Mouse (Mus musculus) neural tube, embryonic 15.5 days (tissue): Measurements from ENCODE around the gene Henmt1. TPM values are rescaled to one million over a fixed set of nuclear protein-coding genes. Genes with fewer than 3 reads are reported as not detected.
A peak's percentile ranks its signal among the peaks of the same experiment; 100 is the strongest.

Experiments
- ATAC-seq: fragments of 200-750 bp; cut with Nextera tagmentation; 2 replicates; pipeline ENCODE4 v1.8.0; 2017; ENCODE audit warnings: mild to moderate bottlenecking, moderate TSS enrichment, moderate library complexity; ENCODE audit not compliant: low FRiP score
- H3K27ac ChIP-seq: fragments of 300-500 bp; sonication (generic); replicated peaks from 2 replicates; pipeline ENCODE4 v1.5.1; 2015; ENCODE audit warnings: mild to moderate bottlenecking, inconsistent platforms
- H3K27me3 ChIP-seq: fragments of 300-500 bp; sonication (generic); replicated peaks from 2 replicates; pipeline ENCODE4 v1.6.1; 2015; ENCODE audit warnings: inconsistent platforms
- H3K36me3 ChIP-seq: fragments of 300-500 bp; sonication (generic); 2 replicates; pipeline ENCODE4 v1.6.1; 2015; ENCODE audit warnings: inconsistent platforms
- H3K4me1 ChIP-seq: fragments of 300-500 bp; sonication (generic); 2 replicates; pipeline ENCODE4 v1.6.1; 2015; ENCODE audit warnings: inconsistent platforms
- H3K4me2 ChIP-seq: fragments of 300-500 bp; sonication (generic); 2 replicates; pipeline ENCODE4 v1.6.1; 2015; ENCODE audit warnings: inconsistent platforms, mild to moderate bottlenecking, moderate library complexity
- H3K4me3 ChIP-seq: fragments of 300-500 bp; sonication (generic); replicated peaks from 2 replicates; pipeline ENCODE4 v1.5.1; 2015; ENCODE audit warnings: mild to moderate bottlenecking, inconsistent platforms
- H3K9ac ChIP-seq: fragments of 300-500 bp; sonication (generic); replicated peaks from 2 replicates; pipeline ENCODE4 v1.6.1; 2015; ENCODE audit warnings: mild to moderate bottlenecking, inconsistent platforms
- H3K9me3 ChIP-seq: fragments of 300-500 bp; sonication (generic); replicated peaks from 2 replicates; pipeline ENCODE4 v1.6.1; 2016; ENCODE audit warnings: inconsistent platforms
- WGBS: fragments of 180-500 bp; shearing (Covaris S2); methylation state at CpG from one replicate; pipeline ENCODE4 v1.1.7; 2015; ENCODE audit warnings: mixed read lengths; 5-methylcytosine and 5-hydroxymethylcytosine counted together
- polyA plus RNA-seq: library from polyadenylated mRNA; unstranded; fragments of >200 nt; fragmentation: Nextera tagmentation; extraction: Ambion mirVana; gene quantifications from 2 replicates; pipeline ENCODE4 v1.2.1, GENCODE M21; 2015

Henmt1 gene
- polyA plus RNA-seq, 1 experiment from 2014 or later = 2.3 TPM

GRCm38 (mm10) chr3:108974920-108975485 is 35.3 kb downstream of the Henmt1 start:
- H3K4me3 ChIP-seq = no peak overlapping the region
- H3K4me2 ChIP-seq = no peak overlapping the region
- no peak overlapping the region for H3K27ac ChIP-seq
- ATAC-seq = no peak
- no peaks in the 10 kb centered on the region for H3K9me3 ChIP-seq
- H3K4me1 ChIP-seq = no peaks in the 10 kb centered on the region
- H3K36me3 ChIP-seq = peaks cover 43% of the 10 kb centered on the region
- H3K9ac ChIP-seq = no peak overlapping the region
- H3K27me3 ChIP-seq = no peaks in the 10 kb centered on the region
- WGBS = 90% methylated on average over 15 of the region's 15 CpGs

DNA sequence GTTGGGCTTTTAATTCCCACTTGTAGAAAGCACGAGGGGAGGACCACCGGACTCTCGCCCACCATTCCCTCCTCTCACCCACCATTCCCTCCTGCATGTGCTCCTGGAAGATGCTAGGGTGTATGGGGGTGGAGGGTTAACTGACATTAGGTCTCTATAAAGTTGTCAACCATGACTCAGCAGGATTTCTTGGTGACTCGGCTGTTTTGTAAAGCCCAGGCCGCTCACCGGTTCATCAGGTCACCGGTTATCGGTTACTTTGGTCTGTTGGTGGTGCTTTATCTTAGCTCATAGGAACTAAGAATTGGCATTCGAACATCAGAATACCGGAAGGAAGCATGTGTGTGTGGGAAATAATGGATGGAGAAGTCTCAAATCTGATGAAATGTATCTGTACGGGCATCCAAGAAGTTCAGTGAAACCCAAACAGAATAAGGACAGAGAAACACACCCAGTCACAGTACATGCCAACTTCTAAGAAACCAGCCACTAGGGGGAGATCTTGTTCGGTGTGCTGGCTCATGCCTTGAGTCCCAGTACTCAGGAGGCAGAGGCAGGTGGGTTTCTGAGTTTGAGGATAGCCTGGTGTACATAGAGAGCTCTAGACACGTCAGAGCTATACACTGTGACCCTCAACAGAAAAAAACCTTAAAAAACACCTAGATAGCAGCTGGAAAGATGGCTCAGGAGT is 37.8 kb downstream of the Henmt1 start:
- no peak overlapping the region for H3K4me2 ChIP-seq
- H3K9ac ChIP-seq = no peak overlapping the region
- no peaks in the 10 kb centered on the region for H3K4me1 ChIP-seq
- H3K36me3 ChIP-seq = peaks cover 50% of the 10 kb centered on the region
- no peaks in the 10 kb centered on the region for H3K9me3 ChIP-seq
- no peak overlapping the region for H3K27ac ChIP-seq
- no peak for ATAC-seq
- WGBS = 96% methylated on average over 13 of the region's 13 CpGs
- no peak overlapping the region for H3K4me3 ChIP-seq
- H3K27me3 ChIP-seq = no peaks in the 10 kb centered on the region

DNA sequence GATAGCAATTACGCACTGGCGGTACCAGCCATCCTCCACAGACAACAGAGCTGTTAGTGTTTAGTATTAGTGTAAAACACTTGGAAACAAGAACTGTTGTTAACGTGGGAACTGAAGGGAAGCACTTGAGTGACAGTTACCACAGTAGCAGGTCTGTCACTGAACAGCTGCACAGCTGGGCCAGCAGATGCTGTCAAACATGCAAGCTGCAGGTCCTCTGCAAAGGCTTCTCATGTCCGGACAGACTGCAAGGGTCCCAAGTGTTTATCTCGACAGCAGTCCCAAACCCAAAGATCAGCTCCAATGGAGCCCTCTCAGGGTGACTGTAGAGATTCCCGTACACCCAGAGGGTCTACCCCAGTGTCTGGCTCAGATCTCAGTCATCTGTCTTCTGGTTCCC is 42.3 kb downstream of the Henmt1 start:
- Histone ChIP-seq H3K4me2 (no peak overlapping the region), H3K4me1 (no peaks in the 10 kb centered on the region), H3K9ac (no peak overlapping the region), H3K27me3 (no peaks in the 10 kb centered on the region), H3K4me3 (no peak overlapping the region), H3K27ac (no peak overlapping the region), H3K9me3 (no peaks in the 10 kb centered on the region), H3K36me3 (peaks cover 51% of the 10 kb centered on the region)
- 79% methylated on average over 6 of the region's 6 CpGs for WGBS
- ATAC-seq = no peak

- Histone ChIP-seq H3K9me3 (no peaks in the 10 kb centered on the region), H3K27me3 (no peaks in the 10 kb centered on the region), H3K27ac (no peak overlapping the region), H3K4me1 (0 out of 2 replicates have a peak, but pooled peaks cover 5% of the 10 kb centered on the region), H3K9ac (no peak overlapping the region), H3K4me2 (no peak overlapping the region), H3K36me3 (peaks cover 36% of the 10 kb centered on the region), H3K4me3 (no peak overlapping the region)
- ATAC-seq = no peak
- WGBS = 84% methylated on average over 5 of the region's 5 CpGs
Observed at GRCm38 (mm10) chr3:108983989-108984388, 44.3 kb downstream of the Henmt1 start.

GRCm38 (mm10) chr3:108986534-108986933 is 46.9 kb downstream of the Henmt1 start:
- WGBS = 92% methylated on average over 1 of the region's 1 CpGs
- Histone ChIP-seq H3K36me3 (peaks cover 34% of the 10 kb centered on the region), H3K9ac (no peak overlapping the region), H3K4me3 (no peak overlapping the region), H3K9me3 (no peaks in the 10 kb centered on the region), H3K27ac (no peak overlapping the region), H3K4me1 (0 out of 2 replicates have a peak, but pooled peaks cover 5% of the 10 kb centered on the region), H3K4me2 (no peak overlapping the region), H3K27me3 (no peaks in the 10 kb centered on the region)
- ATAC-seq = peak; percentile 28; the same call in 1 of the 2 replicates

- H3K4me2 ChIP-seq = no peak overlapping the region
- peak; percentile 50; the same call in 1 of the 2 replicates for ATAC-seq
- H3K27me3 ChIP-seq = no peaks in the 10 kb centered on the region
- H3K9ac ChIP-seq = no peak overlapping the region
- no peak overlapping the region for H3K27ac ChIP-seq
- no peaks in the 10 kb centered on the region for H3K9me3 ChIP-seq
- WGBS = 62% methylated on average over 12 of the region's 12 CpGs
- H3K4me1 ChIP-seq = 0 out of 2 replicates have a peak, but pooled peaks cover 5% of the 10 kb centered on the region
- no peak overlapping the region for H3K4me3 ChIP-seq
- peaks cover 40% of the 10 kb centered on the region for H3K36me3 ChIP-seq
Observed at GRCm38 (mm10) chr3:108987009-108987659, 47.5 kb downstream of the Henmt1 start.

- Histone ChIP-seq H3K9me3 (no peaks in the 10 kb centered on the region), H3K4me1 (0 out of 2 replicates have a peak, but pooled peaks cover 5% of the 10 kb centered on the region), H3K27ac (no peak overlapping the region), H3K36me3 (peaks cover 36% of the 10 kb centered on the region), H3K27me3 (no peaks in the 10 kb centered on the region), H3K4me2 (no peak overlapping the region), H3K9ac (no peak overlapping the region), H3K4me3 (no peak overlapping the region)
- no peak for ATAC-seq
- WGBS = 93% methylated on average over 9 of the region's 9 CpGs
Observed at GRCm38 (mm10) chr3:108989971-108990548, 50.4 kb downstream of the Henmt1 start.

DNA sequence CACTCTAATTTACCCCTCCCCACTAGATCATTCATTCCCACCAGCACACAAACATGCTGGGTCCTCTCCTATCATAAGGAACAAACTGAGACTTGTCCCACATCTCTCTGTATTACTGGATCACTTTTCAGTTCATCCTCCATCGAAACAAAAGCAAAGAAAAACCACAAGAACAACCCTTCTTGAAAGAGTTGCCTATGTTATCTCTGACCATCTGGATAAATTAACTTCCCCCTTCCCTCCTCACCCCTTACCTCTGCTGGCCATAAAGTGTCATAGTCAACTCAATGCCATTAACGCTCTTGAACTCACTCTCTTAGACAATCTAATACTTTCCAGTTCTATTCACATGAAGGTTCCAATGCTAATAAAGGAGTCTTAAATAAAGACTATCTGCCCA is 54.8 kb downstream of the Henmt1 start:
- Histone ChIP-seq H3K27me3 (no peaks in the 10 kb centered on the region), H3K4me1 (no peaks in the 10 kb centered on the region), H3K9me3 (no peaks in the 10 kb centered on the region), H3K27ac (no peak overlapping the region), H3K36me3 (peaks cover 29% of the 10 kb centered on the region), H3K4me3 (no peak overlapping the region), H3K4me2 (no peak overlapping the region), H3K9ac (no peak overlapping the region)
- no peak for ATAC-seq
- 95% methylated on average over 2 of the region's 2 CpGs for WGBS

- H3K27ac ChIP-seq = no peak overlapping the region
- 89% methylated on average over 2 of the region's 2 CpGs for WGBS
- H3K4me1 ChIP-seq = no peaks in the 10 kb centered on the region
- no peaks in the 10 kb centered on the region for H3K9me3 ChIP-seq
- H3K4me2 ChIP-seq = no peak overlapping the region
- H3K4me3 ChIP-seq = no peak overlapping the region
- H3K9ac ChIP-seq = no peak overlapping the region
- no peaks in the 10 kb centered on the region for H3K27me3 ChIP-seq
- no peak for ATAC-seq
- peaks cover 26% of the 10 kb centered on the region for H3K36me3 ChIP-seq
Observed at GRCm38 (mm10) chr3:108995379-108995778, 55.7 kb downstream of the Henmt1 start.

DNA sequence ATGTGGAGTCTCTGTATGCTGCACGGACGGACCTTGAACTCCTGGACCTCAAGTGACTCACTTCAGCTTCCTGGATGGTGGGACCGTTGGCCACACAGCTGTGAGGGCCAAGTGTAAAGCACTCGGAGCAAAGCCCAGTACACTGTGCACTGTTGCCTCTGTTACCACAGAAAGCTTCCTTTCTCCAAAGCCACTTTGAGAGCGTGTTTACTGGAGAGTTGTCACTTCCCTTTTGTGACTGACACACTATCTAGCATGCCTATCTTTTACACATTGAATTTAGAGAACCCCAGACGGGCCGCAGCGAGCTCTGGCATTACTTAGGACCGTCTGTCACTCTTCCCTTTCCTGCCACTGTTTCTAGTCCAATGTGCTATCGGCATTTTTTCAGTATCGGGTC is 57.6 kb downstream of the Henmt1 start:
- no peaks in the 10 kb centered on the region for H3K27me3 ChIP-seq
- 84% methylated on average over 11 of the region's 11 CpGs for WGBS
- H3K27ac ChIP-seq = no peak overlapping the region
- H3K9ac ChIP-seq = no peak overlapping the region
- ATAC-seq = no peak
- H3K4me1 ChIP-seq = no peaks in the 10 kb centered on the region
- no peak overlapping the region for H3K4me3 ChIP-seq
- peaks cover 22% of the 10 kb centered on the region for H3K36me3 ChIP-seq
- no peaks in the 10 kb centered on the region for H3K9me3 ChIP-seq
- no peak overlapping the region for H3K4me2 ChIP-seq

GRCm38 (mm10) chr3:108997762-108998161 is 58.1 kb downstream of the Henmt1 start:
- 77% methylated on average over 4 of the region's 4 CpGs for WGBS
- Histone ChIP-seq H3K4me3 (no peak overlapping the region), H3K36me3 (peaks cover 23% of the 10 kb centered on the region), H3K27ac (no peak overlapping the region), H3K27me3 (no peaks in the 10 kb centered on the region), H3K9ac (no peak overlapping the region), H3K4me1 (no peaks in the 10 kb centered on the region), H3K4me2 (no peak overlapping the region), H3K9me3 (no peaks in the 10 kb centered on the region)
- ATAC-seq = no peak

GRCm38 (mm10) chr3:108999173-108999572 is 59.5 kb downstream of the Henmt1 start:
- peaks cover 19% of the 10 kb centered on the region for H3K36me3 ChIP-seq
- H3K4me2 ChIP-seq = no peak overlapping the region
- H3K9ac ChIP-seq = no peak overlapping the region
- no peaks in the 10 kb centered on the region for H3K4me1 ChIP-seq
- ATAC-seq = no peak
- 81% methylated on average over 1 of the region's 1 CpGs for WGBS
- H3K4me3 ChIP-seq = no peak overlapping the region
- H3K27me3 ChIP-seq = no peaks in the 10 kb centered on the region
- no peaks in the 10 kb centered on the region for H3K9me3 ChIP-seq
- no peak overlapping the region for H3K27ac ChIP-seq
